Mouse (Mus musculus) stomach, postnatal 0 days (tissue): ENCODE results near the gene Prox1. TPM values are rescaled to one million over a fixed set of nuclear protein-coding genes. Genes with fewer than 3 reads are reported as not detected.

Source experiments
- ATAC-seq: fragments of 200-750 bp; cut with Nextera tagmentation; 2 replicates; pipeline ENCODE4 v1.8.0; 2017; ENCODE audit not compliant: low FRiP score, low TSS enrichment
- DNase-seq: peaks from one replicate; pipeline ENCODE4 v3.0.0-alpha.2; 2016; ENCODE audit warnings: low spot score
- H3K27ac ChIP-seq: fragments of 300-500 bp; sonication (generic); replicated peaks from 2 replicates; pipeline ENCODE4 v1.5.1; 2014; ENCODE audit warnings: mild to moderate bottlenecking, control low read depth
- H3K27me3 ChIP-seq: fragments of 300-500 bp; sonication (generic); 2 replicates; pipeline ENCODE4 v1.6.1; 2014; ENCODE audit warnings: low read length; ENCODE audit not compliant: control insufficient read depth, insufficient read depth
- H3K36me3 ChIP-seq: fragments of 300-500 bp; sonication (generic); 2 replicates; pipeline ENCODE4 v1.6.1; 2014; ENCODE audit warnings: low read length, mixed read lengths; ENCODE audit not compliant: control insufficient read depth, insufficient read depth
- H3K4me1 ChIP-seq: fragments of 300-500 bp; sonication (generic); replicated peaks from 2 replicates; pipeline ENCODE4 v1.6.1; 2014; ENCODE audit warnings: antibody characterized with exemption; ENCODE audit not compliant: control insufficient read depth, insufficient read depth
- H3K4me2 ChIP-seq: fragments of 300-500 bp; sonication (generic); replicated peaks from 2 replicates; pipeline ENCODE4 v1.6.1; 2014; ENCODE audit warnings: low read depth, mild to moderate bottlenecking, control low read depth, moderate library complexity
- H3K4me3 ChIP-seq: fragments of 300-500 bp; sonication (generic); 2 replicates; pipeline ENCODE4 v1.5.1; 2014; ENCODE audit warnings: low read depth, low read length, control low read depth
- H3K9ac ChIP-seq: fragments of 300-500 bp; sonication (generic); 2 replicates; pipeline ENCODE4 v1.6.1; 2014; ENCODE audit warnings: mild to moderate bottlenecking, low read length, control low read depth, mixed read lengths
- H3K9me3 ChIP-seq: fragments of 300-500 bp; sonication (generic); 2 replicates; pipeline ENCODE4 v1.6.1; 2016; ENCODE audit warnings: low read length; ENCODE audit not compliant: control insufficient read depth
- CTCF ChIP-seq: IDR thresholded peaks from 2 replicates; pipeline ENCODE4 v1.5.1; 2016; ENCODE audit warnings: antibody characterized with exemption, low read depth, mild to moderate bottlenecking, moderate library complexity
- EP300 ChIP-seq: optimal IDR thresholded peaks from 2 replicates; pipeline ENCODE3; 2016; ENCODE audit warnings: antibody characterized with exemption
- WGBS: fragments of 180-500 bp; shearing (Covaris S2); extraction: QIAGEN DNeasy Blood & Tissue Kit; methylation state at CpG from one replicate; pipeline ENCODE4 v1.1.7; 2014; 5-methylcytosine and 5-hydroxymethylcytosine counted together
- polyA plus RNA-seq: library from polyadenylated mRNA; unstranded; fragments of >200 nt; fragmentation: Nextera tagmentation; extraction: Ambion mirVana; gene quantifications from 2 replicates; pipeline ENCODE4 v1.2.1, GENCODE M21; 2015

Prox1 gene
- polyA plus RNA-seq, 1 experiment from 2014 or later: 0.40 TPM

DNA sequence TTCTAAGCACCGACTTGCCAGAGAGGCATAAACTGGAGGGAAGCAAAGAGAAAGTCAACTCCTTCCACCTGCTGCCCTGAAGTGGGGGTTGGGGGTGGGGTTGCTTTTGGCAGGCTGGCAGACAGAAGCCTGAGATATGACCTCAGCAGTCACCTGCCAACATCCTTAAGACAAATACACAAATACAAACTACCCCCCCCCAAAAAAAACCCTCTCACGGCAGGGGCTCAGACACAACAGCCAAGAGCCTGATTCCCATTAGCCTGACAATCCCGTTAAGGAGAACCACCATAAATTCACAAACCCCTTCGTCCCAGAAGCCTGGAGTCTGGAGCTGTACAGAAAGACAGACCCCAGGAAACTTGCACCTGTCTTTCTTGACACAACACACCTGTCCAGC lies 2.4 kb downstream of the Prox1 start:
- no peak overlapping the region for H3K4me3 ChIP-seq
- no peak overlapping the region for H3K27ac ChIP-seq
- H3K27me3 ChIP-seq: peaks cover 14% of the 10 kb centered on the region
- DNase-seq (no peak), ATAC-seq (no peak)
- H3K4me2 ChIP-seq: no peak overlapping the region; the same call in 1 of the 2 replicates
- 8% methylated on average over 4 of the region's 4 CpGs for WGBS
- no peaks in the 10 kb centered on the region for H3K9me3 ChIP-seq
- H3K9ac ChIP-seq: no peak overlapping the region
- H3K36me3 ChIP-seq: no peaks in the 10 kb centered on the region
- TF ChIP-seq CTCF (no peak), EP300 (no peak)
- H3K4me1 ChIP-seq: peaks cover 11% of the 10 kb centered on the region

DNA sequence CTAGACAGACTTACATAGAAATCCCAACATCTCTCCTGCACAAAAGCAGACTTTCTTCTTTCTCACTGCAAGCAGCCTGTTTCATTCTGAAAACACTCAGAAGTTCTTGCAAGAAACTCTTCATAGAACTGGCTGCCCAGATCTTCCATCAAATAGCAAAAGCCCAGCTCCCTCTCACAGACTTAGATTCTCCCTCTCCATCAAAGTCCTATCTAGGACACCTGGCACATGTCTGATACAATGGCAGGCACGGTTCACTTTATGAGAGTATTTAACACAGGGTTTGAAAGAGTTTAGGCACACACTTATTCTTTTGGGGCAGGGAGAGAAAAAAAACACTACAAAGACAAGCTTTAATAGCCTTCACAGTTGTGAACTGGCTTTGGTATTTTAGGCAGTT lies 2.9 kb downstream of the Prox1 start:
- H3K36me3 ChIP-seq: no peaks in the 10 kb centered on the region
- no peaks in the 10 kb centered on the region for H3K9me3 ChIP-seq
- H3K27ac ChIP-seq: no peak overlapping the region
- no peak for ATAC-seq
- no peak overlapping the region for H3K4me3 ChIP-seq
- no peak overlapping the region for H3K9ac ChIP-seq
- no peak overlapping the region for H3K4me2 ChIP-seq
- WGBS: 10% methylated on average over 1 of the region's 1 CpGs
- TF ChIP-seq EP300: no peak
- TF ChIP-seq CTCF: no peak
- peaks cover 11% of the 10 kb centered on the region for H3K4me1 ChIP-seq
- peaks cover 9% of the 10 kb centered on the region for H3K27me3 ChIP-seq
- DNase-seq: no peak

DNA sequence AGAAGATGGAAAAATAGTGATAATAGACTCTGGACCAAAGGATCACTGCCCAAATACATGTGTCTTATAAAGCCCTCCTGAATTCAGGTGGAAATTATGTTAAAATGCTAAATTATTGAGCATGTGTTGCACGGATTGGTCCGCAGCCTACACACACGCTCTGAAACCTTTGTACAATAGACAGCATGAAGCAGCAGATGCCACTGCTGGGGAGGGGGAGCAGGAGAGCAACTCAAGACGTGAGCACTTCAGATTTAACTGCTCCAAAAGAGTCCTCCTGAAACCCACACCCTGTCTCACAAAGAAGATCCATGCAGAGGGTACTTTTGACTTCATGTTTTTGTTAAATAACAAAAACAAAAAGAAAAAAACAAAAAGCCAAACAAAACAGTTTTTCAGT lies 5.0 kb downstream of the Prox1 start:
- no peak overlapping the region for H3K4me2 ChIP-seq
- ATAC-seq: no peak
- no peak overlapping the region for H3K4me3 ChIP-seq
- 0 out of 2 replicates have a peak, but pooled peaks cover 7% of the 10 kb centered on the region for H3K27me3 ChIP-seq
- H3K9me3 ChIP-seq: no peaks in the 10 kb centered on the region
- no peak overlapping the region for H3K27ac ChIP-seq
- TF ChIP-seq EP300 (no peak), CTCF (no peak)
- H3K36me3 ChIP-seq: no peaks in the 10 kb centered on the region
- peaks cover 11% of the 10 kb centered on the region for H3K4me1 ChIP-seq
- DNase-seq: no peak
- H3K9ac ChIP-seq: no peak overlapping the region
- 63% methylated on average over 4 of the region's 4 CpGs for WGBS

DNA sequence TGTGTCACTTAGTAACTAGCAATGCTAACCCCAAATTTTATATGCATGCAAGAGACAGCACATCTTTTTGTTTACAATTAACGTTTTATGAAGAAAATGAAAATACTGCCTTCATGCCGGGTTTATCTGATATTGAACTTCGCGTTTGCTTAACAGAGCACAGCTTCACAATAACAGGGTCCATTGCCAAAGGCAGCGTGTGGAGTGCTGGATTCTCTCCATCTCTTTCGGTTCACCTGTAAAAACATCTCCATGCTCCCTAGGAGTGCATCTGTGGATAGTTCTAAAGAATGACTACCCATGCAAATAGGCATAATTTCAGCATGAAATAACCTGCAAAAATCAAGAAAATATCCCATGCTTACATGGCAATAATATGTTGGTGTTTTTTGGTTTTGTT lies 7.0 kb downstream of the Prox1 start:
- Histone ChIP-seq H3K4me1 (no peaks in the 10 kb centered on the region), H3K9me3 (no peaks in the 10 kb centered on the region), H3K9ac (no peak overlapping the region), H3K27me3 (0 out of 2 replicates have a peak, but pooled peaks cover under 1% of the 10 kb centered on the region), H3K36me3 (no peaks in the 10 kb centered on the region), H3K4me3 (no peak overlapping the region), H3K4me2 (no peak overlapping the region), H3K27ac (no peak overlapping the region)
- TF ChIP-seq CTCF: no peak
- no peak for TF ChIP-seq EP300
- DNase-seq: no peak
- no peak for ATAC-seq
- 73% methylated on average over 6 of the region's 6 CpGs for WGBS

DNA sequence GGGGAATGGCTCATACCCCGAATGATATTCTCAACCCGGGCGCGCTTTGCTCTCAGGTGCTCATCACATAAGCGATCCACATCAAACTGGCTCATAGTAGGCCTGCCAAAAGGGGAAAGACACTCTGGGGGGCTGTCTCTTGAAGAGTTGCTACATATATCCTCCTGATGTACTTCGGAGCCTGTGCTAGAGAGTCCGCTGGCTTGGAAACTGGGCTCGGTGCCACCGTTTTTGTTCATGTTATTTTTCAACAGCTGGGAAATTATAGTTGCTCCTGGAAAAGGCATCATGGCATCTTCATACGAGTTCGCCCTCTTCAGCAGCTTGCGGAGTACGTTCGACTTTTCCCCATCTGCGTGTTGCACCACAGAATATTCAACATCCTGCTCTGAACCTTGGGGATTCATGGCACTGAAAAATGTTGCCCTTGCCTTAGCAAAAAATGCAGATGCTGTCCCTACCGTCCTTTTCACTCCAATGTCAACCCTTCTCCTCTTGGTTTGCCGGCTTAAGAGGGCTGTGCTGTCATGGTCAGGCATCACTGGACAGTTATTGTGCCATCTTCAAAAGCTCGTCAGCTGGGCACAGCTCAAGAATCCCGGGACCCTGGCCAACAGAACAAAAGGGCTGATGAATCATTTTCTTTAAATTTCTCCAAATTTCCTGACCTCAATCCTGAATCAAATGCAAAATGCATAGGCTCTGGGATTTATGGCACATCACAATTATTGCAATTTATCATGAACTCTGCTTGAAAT lies 8.6 kb downstream of the Prox1 start:
- Histone ChIP-seq H3K27me3 (no peaks in the 10 kb centered on the region), H3K4me3 (no peak overlapping the region), H3K9me3 (no peaks in the 10 kb centered on the region), H3K27ac (no peak overlapping the region), H3K9ac (no peak overlapping the region), H3K4me2 (no peak overlapping the region; the same call in 1 of the 2 replicates), H3K36me3 (no peaks in the 10 kb centered on the region), H3K4me1 (no peaks in the 10 kb centered on the region)
- DNase-seq: no peak
- no peak for TF ChIP-seq CTCF
- no peak for TF ChIP-seq EP300
- ATAC-seq: no peak
- 64% methylated on average over 19 of the region's 19 CpGs for WGBS

DNA sequence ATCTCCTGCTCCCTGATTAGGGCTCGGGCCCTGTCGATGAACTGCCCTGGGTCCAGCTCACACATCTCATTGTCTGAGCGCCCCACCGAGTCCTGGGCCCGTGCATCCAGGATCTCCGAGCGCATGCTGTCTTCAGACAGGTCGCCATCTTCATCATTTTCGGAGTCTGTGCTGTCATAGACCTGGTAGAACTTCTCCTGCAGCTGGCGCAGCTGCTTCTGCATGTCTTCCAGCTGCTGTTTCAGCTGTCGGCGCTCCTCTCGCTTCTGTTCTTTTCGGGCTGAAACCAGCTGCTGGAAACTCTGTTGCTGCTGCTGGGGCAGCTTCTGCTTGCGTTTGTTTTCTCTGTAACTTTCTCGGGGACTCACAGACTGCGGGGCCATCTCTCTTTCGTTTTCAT lies 9.2 kb downstream of the Prox1 start:
- ATAC-seq (no peak), DNase-seq (no peak)
- no peak for TF ChIP-seq CTCF
- TF ChIP-seq EP300: no peak
- H3K27me3 ChIP-seq: no peaks in the 10 kb centered on the region
- no peaks in the 10 kb centered on the region for H3K36me3 ChIP-seq
- no peaks in the 10 kb centered on the region for H3K4me1 ChIP-seq
- H3K9ac ChIP-seq: no peak overlapping the region
- H3K4me2 ChIP-seq: no peak overlapping the region; the same call in 1 of the 2 replicates
- no peaks in the 10 kb centered on the region for H3K9me3 ChIP-seq
- H3K4me3 ChIP-seq: no peak overlapping the region
- WGBS: 66% methylated on average over 18 of the region's 18 CpGs
- no peak overlapping the region for H3K27ac ChIP-seq
